Mouse (Mus musculus): ENCODE measurements at regions not wholly inside any gene's neighbourhood (a gene's known extent, or its start where the extent isn't known, plus 50 kb on each side); places are given as distances from the start of the nearest gene placed in this dataset.

GRCm38 (mm10) chr3:137190489-137190888 lies 150.4 kb upstream of the Emcn start:
- Histone ChIP-seq H3K36me3 (ENCODE audit: control insufficient read depth, insufficient read depth, low read length) (no peaks in the 10 kb centered on the region), H3K4me1 (ENCODE audit: control insufficient read depth, insufficient read depth, low read length) (no peaks in the 10 kb centered on the region), H3K9me3 (ENCODE audit: control insufficient read depth, low read length) (no peaks in the 10 kb centered on the region), H3K27ac (ENCODE audit: low read depth, low read length) (no peak overlapping the region), H3K4me3 (ENCODE audit: low read length) (no peak overlapping the region), H3K4me2 (replicated peaks; ENCODE audit: low read depth, low read length) (no peak overlapping the region), H3K27me3 (ENCODE audit: control insufficient read depth, insufficient read depth, low read length) (no peaks in the 10 kb centered on the region), H3K9ac (ENCODE audit: low read depth, low read length) (no peak overlapping the region)
- ATAC-seq (ENCODE audit: low FRiP score, low TSS enrichment) = no peak
- WGBS = 76% methylated on average over 5 of the region's 5 CpGs

- no peak overlapping the region for H3K4me3 ChIP-seq (ENCODE audit: low read length)
- no peaks in the 10 kb centered on the region for H3K4me1 ChIP-seq (ENCODE audit: control insufficient read depth, insufficient read depth, low read length)
- H3K27ac ChIP-seq (ENCODE audit: low read depth, low read length) = no peak overlapping the region
- no peak overlapping the region for H3K9ac ChIP-seq (ENCODE audit: low read depth, low read length)
- no peaks in the 10 kb centered on the region for H3K27me3 ChIP-seq (ENCODE audit: control insufficient read depth, insufficient read depth, low read length)
- no peak for ATAC-seq (ENCODE audit: low FRiP score, low TSS enrichment)
- no peak overlapping the region for H3K4me2 ChIP-seq (replicated peaks; ENCODE audit: low read depth, low read length)
- no peaks in the 10 kb centered on the region for H3K9me3 ChIP-seq (ENCODE audit: control insufficient read depth, low read length)
- WGBS = 90% methylated on average over 4 of the region's 4 CpGs
- no peaks in the 10 kb centered on the region for H3K36me3 ChIP-seq (ENCODE audit: control insufficient read depth, insufficient read depth, low read length)
Observed at GRCm38 (mm10) chr3:137191009-137191408, 149.9 kb upstream of the Emcn start.

- Histone ChIP-seq H3K4me1 (ENCODE audit: control insufficient read depth, insufficient read depth, low read length) (no peaks in the 10 kb centered on the region), H3K9ac (ENCODE audit: low read depth, low read length) (no peak overlapping the region)
Observed at GRCm38 (mm10) chr3:137193873-137194272, 147.0 kb upstream of the Emcn start.

GRCm38 (mm10) chr3:137211667-137212066 lies 129.2 kb upstream of the Emcn start:
- Histone ChIP-seq H3K27me3 (ENCODE audit: control insufficient read depth, insufficient read depth, low read length) (no peaks in the 10 kb centered on the region), H3K36me3 (ENCODE audit: control insufficient read depth, insufficient read depth, low read length) (no peaks in the 10 kb centered on the region)

More at GRCm38 (mm10) chr3:137193873-137194272, 147.0 kb upstream of the Emcn start:
- no peaks in the 10 kb centered on the region for H3K9me3 ChIP-seq (ENCODE audit: control insufficient read depth, low read length)
- no peak for ATAC-seq (ENCODE audit: low FRiP score, low TSS enrichment)
- H3K36me3 ChIP-seq (ENCODE audit: control insufficient read depth, insufficient read depth, low read length) = no peaks in the 10 kb centered on the region
- no peak overlapping the region for H3K4me2 ChIP-seq (replicated peaks; ENCODE audit: low read depth, low read length)
- no peaks in the 10 kb centered on the region for H3K27me3 ChIP-seq (ENCODE audit: control insufficient read depth, insufficient read depth, low read length)
- H3K27ac ChIP-seq (ENCODE audit: low read depth, low read length) = no peak overlapping the region
- 79% methylated on average over 1 of the region's 1 CpGs for WGBS
- H3K4me3 ChIP-seq (ENCODE audit: low read length) = no peak overlapping the region

GRCm38 (mm10) chr3:137216036-137216435 lies 124.8 kb upstream of the Emcn start:
- 81% methylated on average over 1 of the region's 1 CpGs for WGBS
- Histone ChIP-seq H3K27me3 (ENCODE audit: control insufficient read depth, insufficient read depth, low read length) (no peaks in the 10 kb centered on the region), H3K4me2 (replicated peaks; ENCODE audit: low read depth, low read length) (no peak overlapping the region), H3K36me3 (ENCODE audit: control insufficient read depth, insufficient read depth, low read length) (no peaks in the 10 kb centered on the region), H3K9ac (ENCODE audit: low read depth, low read length) (no peak overlapping the region), H3K4me3 (ENCODE audit: low read length) (no peak overlapping the region), H3K4me1 (ENCODE audit: control insufficient read depth, insufficient read depth, low read length) (no peaks in the 10 kb centered on the region), H3K27ac (ENCODE audit: low read depth, low read length) (no peak overlapping the region), H3K9me3 (ENCODE audit: control insufficient read depth, low read length) (no peaks in the 10 kb centered on the region)
- no peak for ATAC-seq (ENCODE audit: low FRiP score, low TSS enrichment)

More at GRCm38 (mm10) chr3:137211667-137212066, 129.2 kb upstream of the Emcn start:
- Histone ChIP-seq H3K4me2 (replicated peaks; ENCODE audit: low read depth, low read length) (no peak overlapping the region), H3K9me3 (ENCODE audit: control insufficient read depth, low read length) (no peaks in the 10 kb centered on the region), H3K4me3 (ENCODE audit: low read length) (no peak overlapping the region), H3K27ac (ENCODE audit: low read depth, low read length) (no peak overlapping the region), H3K4me1 (ENCODE audit: control insufficient read depth, insufficient read depth, low read length) (no peaks in the 10 kb centered on the region), H3K9ac (ENCODE audit: low read depth, low read length) (no peak overlapping the region)
- no peak for ATAC-seq (ENCODE audit: low FRiP score, low TSS enrichment)
- WGBS = 83% methylated on average over 3 of the region's 3 CpGs

GRCm38 (mm10) chr3:137217245-137217644 lies 123.6 kb upstream of the Emcn start:
- ATAC-seq (ENCODE audit: low FRiP score, low TSS enrichment) = no peak
- H3K4me1 ChIP-seq (ENCODE audit: control insufficient read depth, insufficient read depth, low read length) = no peaks in the 10 kb centered on the region
- H3K9me3 ChIP-seq (ENCODE audit: control insufficient read depth, low read length) = no peaks in the 10 kb centered on the region
- no peaks in the 10 kb centered on the region for H3K36me3 ChIP-seq (ENCODE audit: control insufficient read depth, insufficient read depth, low read length)
- H3K4me3 ChIP-seq (ENCODE audit: low read length) = no peak overlapping the region
- H3K27ac ChIP-seq (ENCODE audit: low read depth, low read length) = no peak overlapping the region
- no peaks in the 10 kb centered on the region for H3K27me3 ChIP-seq (ENCODE audit: control insufficient read depth, insufficient read depth, low read length)
- no peak overlapping the region for H3K9ac ChIP-seq (ENCODE audit: low read depth, low read length)
- H3K4me2 ChIP-seq (replicated peaks; ENCODE audit: low read depth, low read length) = no peak overlapping the region

- H3K4me1 ChIP-seq (ENCODE audit: control insufficient read depth, insufficient read depth, low read length) = no peaks in the 10 kb centered on the region
- ATAC-seq (ENCODE audit: low FRiP score, low TSS enrichment) = no peak
- H3K27ac ChIP-seq (ENCODE audit: low read depth, low read length) = no peak overlapping the region
- H3K9me3 ChIP-seq (ENCODE audit: control insufficient read depth, low read length) = no peaks in the 10 kb centered on the region
- H3K4me2 ChIP-seq (replicated peaks; ENCODE audit: low read depth, low read length) = no peak overlapping the region
- 96% methylated on average over 5 of the region's 5 CpGs for WGBS
- H3K36me3 ChIP-seq (ENCODE audit: control insufficient read depth, insufficient read depth, low read length) = no peaks in the 10 kb centered on the region
- no peak overlapping the region for H3K9ac ChIP-seq (ENCODE audit: low read depth, low read length)
- H3K4me3 ChIP-seq (ENCODE audit: low read length) = no peak overlapping the region
- H3K27me3 ChIP-seq (ENCODE audit: control insufficient read depth, insufficient read depth, low read length) = no peaks in the 10 kb centered on the region
Observed at GRCm38 (mm10) chr3:137217926-137218325, 122.9 kb upstream of the Emcn start.

- Histone ChIP-seq H3K4me1 (ENCODE audit: control insufficient read depth, insufficient read depth, low read length) (no peaks in the 10 kb centered on the region), H3K36me3 (ENCODE audit: control insufficient read depth, insufficient read depth, low read length) (no peaks in the 10 kb centered on the region), H3K4me2 (replicated peaks; ENCODE audit: low read depth, low read length) (no peak overlapping the region), H3K27me3 (ENCODE audit: control insufficient read depth, insufficient read depth, low read length) (no peaks in the 10 kb centered on the region), H3K4me3 (ENCODE audit: low read length) (no peak overlapping the region), H3K27ac (ENCODE audit: low read depth, low read length) (no peak overlapping the region), H3K9ac (ENCODE audit: low read depth, low read length) (no peak overlapping the region), H3K9me3 (ENCODE audit: control insufficient read depth, low read length) (no peaks in the 10 kb centered on the region)
- WGBS = 92% methylated on average over 1 of the region's 1 CpGs
- ATAC-seq (ENCODE audit: low FRiP score, low TSS enrichment) = no peak
Observed at GRCm38 (mm10) chr3:137226151-137226550, 114.7 kb upstream of the Emcn start.

GRCm38 (mm10) chr3:137227122-137227838 lies 113.6 kb upstream of the Emcn start:
- H3K4me2 ChIP-seq (replicated peaks; ENCODE audit: low read depth, low read length) = no peak overlapping the region
- no peak overlapping the region for H3K4me3 ChIP-seq (ENCODE audit: low read length)
- 86% methylated on average over 5 of the region's 5 CpGs for WGBS
- no peak overlapping the region for H3K9ac ChIP-seq (ENCODE audit: low read depth, low read length)
- H3K9me3 ChIP-seq (ENCODE audit: control insufficient read depth, low read length) = no peaks in the 10 kb centered on the region
- no peak for ATAC-seq (ENCODE audit: low FRiP score, low TSS enrichment)
- no peak overlapping the region for H3K27ac ChIP-seq (ENCODE audit: low read depth, low read length)
- no peaks in the 10 kb centered on the region for H3K4me1 ChIP-seq (ENCODE audit: control insufficient read depth, insufficient read depth, low read length)
- H3K36me3 ChIP-seq (ENCODE audit: control insufficient read depth, insufficient read depth, low read length) = no peaks in the 10 kb centered on the region
- H3K27me3 ChIP-seq (ENCODE audit: control insufficient read depth, insufficient read depth, low read length) = no peaks in the 10 kb centered on the region
